Mouse (Mus musculus): ENCODE measurements around the gene Rnf19b.

Gene Rnf19b

GRCm38 (mm10) chr4:129120520-129121445 lies 62.7 kb downstream of the Rnf19b start:
- DNase-seq (ENCODE audit: low spot score) = no peak

GRCm38 (mm10) chr4:129121569-129122086 lies 63.6 kb downstream of the Rnf19b start, which contains the start of gene Hpca:
Hpca (minus strand) TSS chr4:129122036.
- no peak for DNase-seq (ENCODE audit: low spot score)

- DNase-seq (ENCODE audit: low spot score) = no peak
These were observed 64.0 kb downstream of the Rnf19b start for GRCm38 (mm10) chr4:129122107-129122506.

- DNase-seq (ENCODE audit: low spot score) = no peak
These were observed 64.6 kb downstream of the Rnf19b start for GRCm38 (mm10) chr4:129122719-129123118.

- DNase-seq (ENCODE audit: low spot score) = no peak
These were observed 66.6 kb downstream of the Rnf19b start for GRCm38 (mm10) chr4:129124652-129125146.

- no peak for DNase-seq (ENCODE audit: low spot score)
These were observed 67.8 kb downstream of the Rnf19b start for GRCm38 (mm10) chr4:129125736-129126451.

GRCm38 (mm10) chr4:129128582-129129338 lies 70.7 kb downstream of the Rnf19b start:
- DNase-seq (ENCODE audit: low spot score) = no peak

GRCm38 (mm10) chr4:129129387-129129786 lies 71.3 kb downstream of the Rnf19b start:
- no peak for DNase-seq (ENCODE audit: low spot score)

- no peak for DNase-seq (ENCODE audit: low spot score)
These were observed 72.1 kb downstream of the Rnf19b start for GRCm38 (mm10) chr4:129130149-129130548.

- no peak for DNase-seq (ENCODE audit: low spot score)
These were observed 72.8 kb downstream of the Rnf19b start for GRCm38 (mm10) chr4:129130755-129131303.

GRCm38 (mm10) chr4:129134799-129135585 lies 76.9 kb downstream of the Rnf19b start:
- DNase-seq (ENCODE audit: low spot score) = no peak
